Mouse (Mus musculus) stomach, postnatal 0 days (tissue): ENCODE measurements at regions not wholly inside any gene's neighbourhood (a gene's known extent, or its start where the extent isn't known, plus 50 kb on each side); places are given as distances from the start of the nearest gene placed in this dataset.

Source experiments
- CTCF ChIP-seq: IDR thresholded peaks from 2 replicates; pipeline ENCODE4 v1.5.1; 2016; ENCODE audit warnings: antibody characterized with exemption, low read depth, mild to moderate bottlenecking, moderate library complexity
- EP300 ChIP-seq: optimal IDR thresholded peaks from 2 replicates; pipeline ENCODE3; 2016; ENCODE audit warnings: antibody characterized with exemption

DNA sequence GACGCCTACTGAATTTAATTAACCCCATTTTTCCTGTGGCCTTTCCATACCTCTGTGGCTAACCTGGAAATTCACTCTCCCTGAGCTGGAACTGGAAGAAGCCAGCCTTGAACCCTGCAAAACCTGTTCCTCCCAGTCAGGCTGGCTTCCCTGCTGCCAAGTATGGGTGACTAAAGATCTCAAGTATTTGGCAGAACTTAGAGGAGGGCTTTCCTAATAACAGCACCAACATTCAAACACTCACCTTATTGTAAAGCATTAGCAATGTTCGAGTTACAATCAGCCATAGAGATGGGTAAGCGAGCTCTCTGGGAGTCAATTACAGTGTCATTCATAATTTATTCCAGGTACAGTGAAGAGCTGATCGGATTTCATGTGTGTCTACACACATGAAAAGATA lies 112.4 kb upstream of the D7Ertd443e start:
- TF ChIP-seq CTCF (no peak), EP300 (no peak)
